Comparison of ENCODE assay signal across 18 mouse cellular contexts in the genomic region with DNA sequence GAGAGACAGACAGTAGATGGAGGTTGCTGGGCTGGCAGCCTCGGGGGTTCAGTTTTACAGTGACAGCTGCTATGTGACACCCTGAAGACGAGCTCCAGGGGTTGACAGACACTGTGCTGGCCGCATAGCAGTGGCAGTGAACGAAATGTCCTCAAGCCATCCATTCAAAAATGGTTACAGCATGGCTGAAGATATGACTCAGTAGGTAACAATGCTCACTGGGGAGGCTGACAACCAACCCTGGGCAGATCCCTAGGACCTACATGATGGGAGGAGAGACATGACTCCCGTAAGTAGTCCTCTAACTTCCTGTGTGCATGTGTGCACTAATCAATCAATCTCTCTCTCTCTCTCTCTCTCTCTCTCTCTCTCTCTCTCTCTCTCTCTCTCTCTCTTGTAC. TPM values are rescaled to one million over a fixed set of nuclear protein-coding genes. Genes with fewer than 3 reads are reported as not detected.
"Had no signal": no experiment of that assay in that cellular context is flagged by ENCODE, and none has a peak within 500 bp of the region (broad histone marks: within the 10 kb centered on the region; RNA-seq: fewer than 3 reads in every experiment).

No protein-coding gene starts in this region.

- H3K4me3 ChIP-seq: liver, embryonic 15.5 days; lung, embryonic 15.5 days; megakaryocyte, embryonic 14.5 days; midbrain, embryonic 13.5 days; midbrain, embryonic 15.5 days; neural tube, embryonic 12.5 days; stomach, embryonic 15.5 days had no signal

- H3K27ac ChIP-seq: liver, embryonic 15.5 days; lung, embryonic 15.5 days; macrophage; midbrain, embryonic 13.5 days; midbrain, embryonic 15.5 days; neural tube, embryonic 12.5 days; stomach, embryonic 15.5 days had no signal

- H3K9me3 ChIP-seq: liver, embryonic 15.5 days; lung, embryonic 15.5 days; megakaryocyte, embryonic 14.5 days; midbrain, embryonic 13.5 days; midbrain, embryonic 15.5 days; neural tube, embryonic 12.5 days; stomach, embryonic 15.5 days had no signal

- H3K27me3 ChIP-seq: liver, embryonic 15.5 days; lung, embryonic 15.5 days; midbrain, embryonic 13.5 days; midbrain, embryonic 15.5 days; neural tube, embryonic 12.5 days; stomach, embryonic 15.5 days had no signal

- DNase-seq: liver, postnatal 0 days; lung, adult 2 months; lung, postnatal 14 days; lung, postnatal 36 days; right cerebral cortex, postnatal 25 days; thymus, adult 18-20 months; thymus, postnatal 14 days; thymus, postnatal 36 days had no signal

- H3K4me2 ChIP-seq: liver, embryonic 15.5 days; lung, embryonic 15.5 days; midbrain, embryonic 11.5 days; midbrain, embryonic 13.5 days; midbrain, embryonic 15.5 days; neural tube, embryonic 12.5 days; stomach, embryonic 15.5 days had no signal

- ATAC-seq: liver, postnatal 0 days; lung, postnatal 0 days; midbrain, embryonic 13.5 days; midbrain, embryonic 15.5 days had no signal

- H3K36me3 ChIP-seq: liver, embryonic 15.5 days; lung, embryonic 15.5 days; midbrain, embryonic 13.5 days; midbrain, embryonic 15.5 days; neural tube, embryonic 12.5 days; stomach, embryonic 15.5 days had no signal

- H3K9ac ChIP-seq: liver, embryonic 15.5 days; liver, postnatal 0 days; lung, embryonic 15.5 days; midbrain, embryonic 13.5 days; midbrain, embryonic 15.5 days; neural tube, embryonic 12.5 days; stomach, embryonic 15.5 days had no signal

- H3K4me1 ChIP-seq: liver, embryonic 15.5 days; stomach, embryonic 15.5 days had no signal

RNA-seq across cellular contexts. Expression of gene Celsr1, which starts 45.7 kb away (rescaled TPM):
- polyA plus RNA-seq: macrophage had no signal
